Mouse (Mus musculus) cerebellum, postnatal 36 days (tissue): Measurements from ENCODE around the gene Prss21.
"Not testable (repeated sequence)": the region's sequence is repeated elsewhere in the genome, so short reads cannot be mapped to it uniquely, and the experiment has no call there.

Source experiments
- DNase-seq, 2 experiments: peaks; one replicate each; pipeline ENCODE4 v3.0.0; 2021 to 2022; ENCODE audit warnings: mixed read lengths in 2 of 2

Gene Prss21

GRCm38 (mm10) chr17:23868513-23868912, 657 bp downstream of the Prss21 start:
- no peak for DNase-seq

- peak; percentile 59 to 61 for DNase-seq
These were observed 6.3 kb downstream of the Prss21 start for GRCm38 (mm10) chr17:23873884-23874856.

GRCm38 (mm10) chr17:23876741-23877140, 8.9 kb downstream of the Prss21 start:
- DNase-seq: no peak

DNA sequence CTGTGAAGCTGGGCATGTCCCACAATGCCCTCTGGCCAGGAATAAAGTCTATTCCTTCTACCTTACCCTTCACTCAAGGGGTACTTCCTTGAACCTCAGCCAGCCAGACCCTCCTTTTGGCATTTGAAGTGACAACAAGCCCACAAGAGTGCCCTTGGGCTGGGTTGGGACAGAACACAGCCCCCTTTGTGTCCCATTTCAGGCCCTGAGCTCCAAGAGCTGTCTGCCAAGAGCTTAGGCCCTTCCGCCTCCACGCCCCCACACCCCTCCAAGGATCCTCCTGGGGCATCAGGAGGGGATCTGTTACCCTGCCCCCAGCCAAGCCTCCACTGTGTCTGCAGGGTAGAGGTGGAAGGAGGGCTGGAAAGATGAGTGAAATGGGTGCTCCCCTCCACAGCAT, 9.3 kb downstream of the Prss21 start:
- DNase-seq: no peak

DNA sequence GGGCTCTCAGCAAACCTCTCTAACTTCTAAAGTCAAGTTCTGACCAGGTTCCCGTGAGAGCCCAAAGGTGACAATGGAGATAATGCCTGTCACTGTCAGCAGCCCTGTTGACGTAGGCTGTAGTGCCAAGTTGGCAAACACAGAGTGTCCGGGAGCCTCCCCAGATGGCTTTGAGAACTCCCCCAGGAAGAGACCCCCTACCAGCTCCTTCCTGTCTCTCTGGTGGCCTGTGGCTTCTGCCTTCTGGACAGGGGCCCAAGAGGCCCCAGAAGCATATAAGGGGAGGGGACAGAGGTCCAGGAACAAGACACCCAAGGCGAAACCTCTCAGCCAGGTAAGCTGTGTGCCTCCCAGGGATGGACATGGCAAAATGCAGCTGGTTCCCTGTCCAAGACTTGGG, 12.7 kb downstream of the Prss21 start, which contains the start of the genes Dcpp1 and Dcpp2:
TSS of gene Dcpp1 (plus strand) at position 301 of the 400 bp plus-strand sequence.
TSS of gene Dcpp2 (plus strand) at position 305 of the 400 bp plus-strand sequence.
- not testable (repeated sequence) for DNase-seq

GRCm38 (mm10) chr17:23917158-23917557, 49.3 kb downstream of the Prss21 start, which contains the start of gene Dcpp3:
TSS of gene Dcpp3 (plus strand) at chr17:23917458.
- not testable (repeated sequence) for DNase-seq
